Mouse (Mus musculus) heart, embryonic 14.5 days (tissue): ENCODE results near the gene Trmu. TPM values are rescaled to one million over a fixed set of nuclear protein-coding genes. Genes with fewer than 3 reads are reported as not detected.

Experiments used
- polyA plus RNA-seq: library from polyadenylated mRNA; unstranded; fragments of >200 nt; fragmentation: Nextera tagmentation; extraction: Ambion mirVana; gene quantifications from 2 replicates; pipeline ENCODE4 v1.2.1, GENCODE M21; 2014

Gene Trmu
- polyA plus RNA-seq, 1 experiment from 2014 or later = 26.5 TPM

Other genes starting within 250 kb of the Trmu start
- 8.8 and 10.6 TPM in 2 replicates for gene Ppara, start 144.3 kb upstream of the Trmu start, polyA plus RNA-seq
- 47.7 and 53.5 TPM in 2 replicates for gene Cdpf1, start 67.6 kb upstream of the Trmu start, polyA plus RNA-seq
- gene Pkdrej, start 57.6 kb upstream of the Trmu start, polyA plus RNA-seq = 0.28 and 0.66 TPM in 2 replicates
- gene Ttc38, start 47.0 kb upstream of the Trmu start, polyA plus RNA-seq = 4.1 and 4.2 TPM in 2 replicates
- 18.9 and 21.8 TPM in 2 replicates for gene Gtse1, start 19.6 kb upstream of the Trmu start, polyA plus RNA-seq
- gene Celsr1, start 154.5 kb downstream of the Trmu start, polyA plus RNA-seq = 2.8 and 3.1 TPM in 2 replicates
- 9.7 and 10.9 TPM in 2 replicates for gene Gramd4, start 178.4 kb downstream of the Trmu start, polyA plus RNA-seq